Mouse (Mus musculus) forebrain, embryonic 13.5 days (tissue): ENCODE measurements around the gene Card9. TPM values are rescaled to one million over a fixed set of nuclear protein-coding genes. Genes with fewer than 3 reads are reported as not detected.
A peak's percentile ranks its signal among the peaks of the same experiment; 100 is the strongest.

Experiments
- ATAC-seq: fragments of 200-750 bp; cut with Nextera tagmentation; 2 replicates; pipeline ENCODE4 v1.8.0; 2017
- H3K27ac ChIP-seq: fragments of 300-500 bp; sonication (generic); 2 replicates; pipeline ENCODE4 v1.5.1; 2015; ENCODE audit warnings: inconsistent platforms, mild to moderate bottlenecking, moderate library complexity
- H3K27me3 ChIP-seq: fragments of 300-500 bp; sonication (generic); 2 replicates; pipeline ENCODE4 v1.6.1; 2015; ENCODE audit warnings: mild to moderate bottlenecking, inconsistent platforms
- H3K36me3 ChIP-seq: fragments of 300-500 bp; sonication (generic); 2 replicates; pipeline ENCODE4 v1.6.1; 2015; ENCODE audit warnings: mild to moderate bottlenecking, inconsistent platforms; ENCODE audit not compliant: poor library complexity, severe bottlenecking
- H3K4me1 ChIP-seq: fragments of 300-500 bp; sonication (generic); 2 replicates; pipeline ENCODE4 v1.6.1; 2015; ENCODE audit warnings: inconsistent platforms
- H3K4me2 ChIP-seq: fragments of 300-500 bp; sonication (generic); 2 replicates; pipeline ENCODE4 v1.6.1; 2015; ENCODE audit warnings: inconsistent platforms, mild to moderate bottlenecking, moderate library complexity
- H3K4me3 ChIP-seq: fragments of 300-500 bp; sonication (generic); 2 replicates; pipeline ENCODE4 v1.5.1; 2015; ENCODE audit warnings: mild to moderate bottlenecking, inconsistent platforms
- H3K9ac ChIP-seq: fragments of 300-500 bp; sonication (generic); 2 replicates; pipeline ENCODE4 v1.6.1; 2015; ENCODE audit warnings: mild to moderate bottlenecking, inconsistent platforms
- H3K9me3 ChIP-seq: fragments of 300-500 bp; sonication (generic); replicated peaks from 2 replicates; pipeline ENCODE4 v1.6.1; 2016; ENCODE audit warnings: inconsistent platforms
- WGBS: fragments of 180-500 bp; shearing (Covaris S2); methylation state at CpG from one replicate; pipeline ENCODE4 v1.1.7; 2015; 5-methylcytosine and 5-hydroxymethylcytosine counted together
- polyA plus RNA-seq: library from polyadenylated mRNA; unstranded; fragments of >200 nt; fragmentation: Nextera tagmentation; extraction: Ambion mirVana; gene quantifications from 2 replicates; pipeline ENCODE4 v1.2.1, GENCODE M21; 2015

Gene Card9
- polyA plus RNA-seq, 1 experiment from 2014 or later, result 0.72 TPM

DNA sequence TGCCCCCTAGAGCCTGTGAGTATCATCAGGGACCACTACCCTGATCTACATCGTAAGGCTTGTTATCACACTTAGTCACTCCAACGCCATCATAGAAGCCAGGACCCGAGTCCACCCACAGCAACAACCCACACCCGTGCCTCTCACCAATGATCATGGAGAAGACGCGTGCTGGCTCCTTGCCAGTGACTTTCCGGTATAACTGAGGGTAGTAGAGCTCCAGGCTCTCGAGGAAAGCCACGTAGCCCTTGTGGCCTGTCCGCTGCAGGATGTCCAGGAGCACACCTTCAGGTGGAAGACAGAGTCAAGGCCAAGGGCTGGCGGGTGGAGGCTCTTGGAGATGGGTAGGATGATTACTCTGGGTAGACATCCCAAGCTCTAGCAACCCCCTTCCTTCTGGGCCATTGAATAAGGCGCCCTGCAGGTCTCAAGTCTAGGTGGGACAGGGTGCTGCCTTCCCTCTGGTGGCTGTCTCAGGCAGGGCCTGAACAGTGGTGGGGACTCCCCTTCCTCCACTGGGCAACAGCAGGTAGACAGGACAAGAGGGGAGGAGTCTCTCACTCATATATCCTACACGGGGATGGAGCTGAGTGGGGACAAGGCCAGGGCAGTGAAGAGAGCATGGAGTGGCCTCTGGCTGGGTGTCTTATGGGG, 1.9 kb downstream of the Card9 start:
- Histone ChIP-seq H3K36me3 (peaks cover 15% of the 10 kb centered on the region), H3K9ac (no peak overlapping the region), H3K4me3 (no peak overlapping the region), H3K4me1 (no peaks in the 10 kb centered on the region), H3K4me2 (no peak overlapping the region), H3K9me3 (no peaks in the 10 kb centered on the region), H3K27ac (no peak overlapping the region), H3K27me3 (no peaks in the 10 kb centered on the region)
- 91% methylated on average over 13 of the region's 13 CpGs for WGBS
- ATAC-seq, result no peak

- 50% methylated on average over 15 of the region's 15 CpGs for WGBS
- peaks cover 2% of the 10 kb centered on the region; the same call in 1 of the 2 replicates for H3K36me3 ChIP-seq
- no peak overlapping the region for H3K4me2 ChIP-seq
- peaks cover 11% of the 10 kb centered on the region for H3K4me1 ChIP-seq
- H3K9me3 ChIP-seq, result no peaks in the 10 kb centered on the region
- no peaks in the 10 kb centered on the region for H3K27me3 ChIP-seq
- no peak overlapping the region for H3K9ac ChIP-seq
- no peak overlapping the region for H3K4me3 ChIP-seq
- no peak overlapping the region for H3K27ac ChIP-seq
- no peak for ATAC-seq
Observed at GRCm38 (mm10) chr2:26357484-26357883, 3.2 kb downstream of the Card9 start.

GRCm38 (mm10) chr2:26356678-26357077, 4.0 kb downstream of the Card9 start:
- H3K9me3 ChIP-seq, result no peaks in the 10 kb centered on the region
- no peak overlapping the region for H3K27ac ChIP-seq
- H3K4me2 ChIP-seq, result no peak overlapping the region
- no peaks in the 10 kb centered on the region for H3K27me3 ChIP-seq
- H3K36me3 ChIP-seq, result no peaks in the 10 kb centered on the region
- no peak for ATAC-seq
- 78% methylated on average over 7 of the region's 7 CpGs for WGBS
- no peak overlapping the region for H3K4me3 ChIP-seq
- no peak overlapping the region for H3K9ac ChIP-seq
- peaks cover 12% of the 10 kb centered on the region for H3K4me1 ChIP-seq

DNA sequence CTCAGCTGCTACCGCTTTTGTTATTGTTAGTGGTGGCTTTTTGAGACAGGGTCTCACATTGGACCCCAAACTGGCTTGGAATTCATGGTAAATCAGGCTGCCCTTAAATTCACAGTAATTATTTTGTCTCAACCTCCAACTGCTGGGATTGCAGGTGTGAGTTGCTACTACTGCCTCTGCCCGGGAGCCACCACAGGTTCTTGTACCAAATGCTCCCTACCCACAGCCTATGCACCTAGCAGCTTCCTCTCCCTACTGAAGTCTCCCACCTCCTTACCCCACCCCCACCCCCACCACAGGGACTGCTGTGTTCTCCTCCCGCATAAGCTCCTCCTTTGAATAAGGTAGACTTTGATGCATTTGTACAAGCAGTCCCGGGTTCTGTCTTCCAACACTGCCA, 4.5 kb downstream of the Card9 start:
- Histone ChIP-seq H3K4me1 (peaks cover 14% of the 10 kb centered on the region), H3K9me3 (no peaks in the 10 kb centered on the region), H3K27ac (no peak overlapping the region), H3K36me3 (no peaks in the 10 kb centered on the region), H3K27me3 (no peaks in the 10 kb centered on the region), H3K4me3 (no peak overlapping the region), H3K9ac (no peak overlapping the region), H3K4me2 (no peak overlapping the region)
- ATAC-seq, result no peak
- WGBS, result 85% methylated on average over 4 of the region's 4 CpGs

DNA sequence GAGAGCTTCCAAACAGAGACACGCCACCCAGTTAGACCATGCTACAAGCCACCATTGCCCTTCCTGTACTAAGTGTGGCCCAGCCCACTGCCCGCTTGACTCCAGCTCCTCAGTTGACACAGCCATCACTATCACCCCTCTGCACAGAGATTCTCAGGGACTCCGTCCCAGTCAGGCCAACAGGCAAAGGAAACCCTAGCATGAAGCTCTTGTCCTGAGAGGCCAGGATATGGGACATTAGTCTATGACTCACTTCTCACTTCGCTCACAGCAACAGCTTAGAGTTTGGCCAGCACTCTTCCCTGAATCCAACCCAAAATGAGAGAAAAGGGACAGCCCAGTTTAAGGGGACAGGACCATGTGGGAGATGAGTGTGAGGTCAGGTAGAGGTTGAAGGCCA, 6.3 kb downstream of the Card9 start:
- Histone ChIP-seq H3K4me1 (peaks cover 26% of the 10 kb centered on the region), H3K36me3 (peaks cover 10% of the 10 kb centered on the region), H3K27ac (no peak overlapping the region), H3K27me3 (no peaks in the 10 kb centered on the region), H3K4me2 (no peak overlapping the region), H3K4me3 (no peak overlapping the region), H3K9me3 (no peaks in the 10 kb centered on the region), H3K9ac (no peak overlapping the region)
- 98% methylated on average over 4 of the region's 4 CpGs for WGBS
- no peak for ATAC-seq

DNA sequence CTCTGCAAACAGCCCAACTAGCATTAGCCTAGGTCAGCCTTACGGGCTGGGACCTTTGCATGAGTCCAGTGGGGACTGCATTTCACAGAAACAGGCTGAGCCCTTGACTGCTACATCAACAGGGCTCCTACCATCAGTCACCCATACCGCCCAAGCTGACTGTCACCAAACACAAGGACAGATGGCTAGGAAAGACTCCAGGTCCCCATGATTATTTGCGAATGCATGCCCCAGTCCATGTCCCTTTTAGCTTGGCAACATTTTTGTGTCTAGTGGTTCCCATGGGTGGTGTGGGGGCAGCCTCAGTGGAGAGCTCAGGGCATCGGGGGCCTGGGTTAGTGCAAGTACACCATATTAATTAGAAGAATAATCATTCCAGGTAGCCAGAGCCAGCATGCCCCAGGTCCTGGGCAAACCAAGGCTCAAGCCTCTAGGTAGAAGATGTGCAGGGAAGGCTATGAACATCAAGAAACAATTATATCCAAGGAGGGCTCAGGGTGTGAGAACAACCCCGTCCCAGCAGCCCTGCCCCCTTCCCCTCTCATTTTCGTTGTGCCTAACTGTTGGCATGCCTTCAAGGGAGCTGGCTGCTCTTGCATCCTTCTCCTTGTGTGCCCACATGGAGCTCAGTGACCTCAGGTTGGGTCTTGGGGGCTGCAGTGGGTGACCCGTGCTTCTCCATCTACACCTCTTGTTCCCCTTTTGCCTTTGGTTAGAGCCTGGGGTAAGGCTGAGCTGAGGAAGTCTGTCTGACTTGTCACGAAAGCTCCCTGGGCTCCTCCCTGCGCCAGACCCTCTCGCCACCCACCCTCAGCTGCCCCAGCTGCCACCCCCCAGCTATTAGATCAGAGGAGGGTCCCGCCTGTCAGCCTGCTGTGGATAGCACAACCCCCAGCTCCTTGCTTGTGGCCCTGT, 7.4 kb downstream of the Card9 start:
- Histone ChIP-seq H3K4me3 (peak overlapping the region; percentile 85), H3K27me3 (no peaks in the 10 kb centered on the region), H3K9me3 (no peaks in the 10 kb centered on the region), H3K9ac (peak overlapping the region; percentile 93), H3K4me1 (peaks cover 26% of the 10 kb centered on the region), H3K27ac (no peak overlapping the region), H3K36me3 (peaks cover 21% of the 10 kb centered on the region), H3K4me2 (peak overlapping the region; percentile 96)
- WGBS, result 91% methylated on average over 11 of the region's 11 CpGs
- no peak for ATAC-seq

- peak; percentile 63 for ATAC-seq
- peak overlapping the region; percentile 84 for H3K27ac ChIP-seq
- H3K4me3 ChIP-seq, result peak overlapping the region; percentile 85
- 3% methylated on average over 36 of the region's 36 CpGs for WGBS
- H3K4me2 ChIP-seq, result peak overlapping the region; percentile 96
- H3K27me3 ChIP-seq, result no peaks in the 10 kb centered on the region
- H3K4me1 ChIP-seq, result peaks cover 26% of the 10 kb centered on the region
- H3K9me3 ChIP-seq, result no peaks in the 10 kb centered on the region
- H3K36me3 ChIP-seq, result peaks cover 30% of the 10 kb centered on the region
- peak overlapping the region; percentile 93 for H3K9ac ChIP-seq
Observed at GRCm38 (mm10) chr2:26352291-26352910, 8.3 kb downstream of the Card9 start.

DNA sequence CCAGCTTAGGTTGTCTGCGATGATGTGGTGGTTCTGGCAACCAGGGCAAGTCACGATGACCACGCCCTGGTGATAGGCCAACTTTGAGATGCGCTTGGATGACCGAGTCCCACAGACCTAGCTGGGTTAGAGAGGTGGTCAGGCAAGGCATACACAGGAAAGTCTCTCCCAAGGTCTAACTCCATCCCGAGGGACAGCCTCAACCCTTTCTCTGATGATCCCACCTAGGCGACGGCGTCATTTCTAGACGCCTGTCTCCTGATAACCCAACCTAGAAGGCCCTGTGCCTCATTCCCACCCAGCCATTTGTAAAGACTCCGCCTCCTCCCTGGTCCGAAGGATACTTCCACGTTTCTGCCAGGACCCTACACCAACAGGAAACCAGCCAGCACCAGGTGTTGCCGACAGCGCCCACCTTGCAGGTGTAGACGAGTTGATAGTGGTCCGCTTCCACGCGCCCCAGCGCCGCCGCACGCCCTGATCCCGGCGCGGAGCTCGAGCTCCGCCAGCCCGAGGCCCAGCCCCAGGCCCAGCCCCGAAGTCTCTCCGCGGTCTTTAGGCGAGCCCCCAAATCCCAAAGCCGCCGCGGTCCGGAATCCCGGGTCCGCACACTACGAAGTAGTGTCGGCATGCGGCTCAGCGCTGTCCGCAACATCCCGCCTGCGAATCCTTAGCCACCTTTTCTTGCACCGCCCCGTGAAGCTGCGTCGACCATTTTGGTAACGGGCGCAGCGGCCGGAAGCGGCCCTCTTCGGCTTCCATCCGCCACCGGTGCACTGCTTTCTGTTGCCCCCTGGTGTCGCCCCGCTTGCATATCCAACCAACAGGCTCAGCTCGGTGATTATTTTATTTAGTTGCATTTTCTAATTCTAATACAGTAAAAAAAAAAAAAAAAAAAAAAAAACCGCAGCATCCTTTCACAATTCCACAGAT, 9.1 kb downstream of the Card9 start, which contains the start of gene Dnlz:
Dnlz (minus strand) TSS at position 753 of the 933 bp plus-strand sequence.
- Histone ChIP-seq H3K27me3 (no peaks in the 10 kb centered on the region), H3K4me1 (peaks cover 26% of the 10 kb centered on the region), H3K4me2 (peak within 1 kb of the TSS; percentile 96), H3K36me3 (peaks cover 38% of the 10 kb centered on the region), H3K9ac (peak within 1 kb of the TSS; percentile 93), H3K27ac (peak within 1 kb of the TSS; percentile 84), H3K4me3 (peak within 1 kb of the TSS; percentile 85), H3K9me3 (no peaks in the 10 kb centered on the region)
- peak; percentile 84 for ATAC-seq
- WGBS, result 2% methylated on average over 62 of the region's 62 CpGs

- 73% methylated on average over 6 of the region's 6 CpGs for WGBS
- Histone ChIP-seq H3K4me1 (peaks cover 23% of the 10 kb centered on the region), H3K27ac (no peak overlapping the region), H3K9ac (no peak overlapping the region), H3K36me3 (peaks cover 72% of the 10 kb centered on the region), H3K4me3 (no peak overlapping the region), H3K4me2 (no peak overlapping the region), H3K27me3 (no peaks in the 10 kb centered on the region), H3K9me3 (no peaks in the 10 kb centered on the region)
- ATAC-seq, result no peak
Observed at GRCm38 (mm10) chr2:26348241-26348640, 12.5 kb downstream of the Card9 start.

GRCm38 (mm10) chr2:26342609-26343490, 17.9 kb downstream of the Card9 start:
- WGBS, result 82% methylated on average over 11 of the region's 11 CpGs
- Histone ChIP-seq H3K9me3 (no peaks in the 10 kb centered on the region), H3K4me2 (no peak overlapping the region), H3K4me3 (no peak overlapping the region), H3K9ac (no peak overlapping the region), H3K4me1 (peaks cover 8% of the 10 kb centered on the region; the same call in 1 of the 2 replicates), H3K27ac (no peak overlapping the region), H3K27me3 (no peaks in the 10 kb centered on the region), H3K36me3 (peaks cover 95% of the 10 kb centered on the region)
- no peak for ATAC-seq
